Mouse (Mus musculus): Measurements from ENCODE around the gene Slc5a12.

The Slc5a12 gene

DNA sequence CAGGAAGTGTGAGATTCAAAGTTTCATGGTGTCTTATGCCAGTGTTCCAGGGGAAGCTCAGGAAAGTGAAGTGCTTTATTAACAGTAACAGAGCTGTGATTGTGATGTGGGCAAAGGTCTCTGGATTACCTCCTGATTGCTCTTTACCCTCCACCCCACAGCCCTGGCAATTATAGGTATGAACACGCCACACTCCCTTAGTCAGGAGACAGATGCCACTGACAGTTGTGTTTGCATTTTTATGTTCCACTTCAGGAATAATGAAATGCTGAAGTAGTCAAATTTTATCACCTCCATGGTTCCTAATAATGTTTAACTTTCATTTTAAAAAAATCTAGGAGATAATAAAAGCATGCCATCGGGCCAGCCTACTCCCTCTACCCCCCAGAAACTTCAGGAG lies at the start of gene Slc5a12:
Gene Slc5a12, plus strand, starts transcription at position 367 of the 400 bp plus-strand sequence.
- DNase-seq (ENCODE audit: low spot score in 2 of 2), result no peak

GRCm38 (mm10) chr2:110556098-110556497 lies 41.0 kb upstream of the Slc5a12 start:
- DNase-seq (ENCODE audit: low spot score in 2 of 2), result no peak

DNA sequence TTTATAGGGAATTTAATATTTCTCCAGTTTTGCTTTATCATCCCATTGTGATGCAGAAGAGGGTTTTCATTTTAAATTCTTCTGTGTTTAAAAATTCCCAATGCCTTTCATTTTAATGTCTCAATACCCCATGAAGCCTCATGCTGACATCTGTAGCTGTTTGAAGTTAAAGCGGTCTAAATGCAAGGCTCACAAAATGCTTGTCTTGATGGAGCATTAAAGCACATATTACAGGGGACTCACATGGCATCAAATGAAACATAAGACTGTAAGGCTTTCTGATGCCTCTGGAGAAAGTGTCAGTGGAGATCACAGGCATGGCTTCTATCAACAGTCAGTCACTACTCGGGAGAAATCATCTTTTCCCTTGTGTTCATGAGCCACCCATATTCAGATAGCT lies 34.5 kb upstream of the Slc5a12 start:
- no peak for DNase-seq (ENCODE audit: low spot score in 2 of 2)

DNA sequence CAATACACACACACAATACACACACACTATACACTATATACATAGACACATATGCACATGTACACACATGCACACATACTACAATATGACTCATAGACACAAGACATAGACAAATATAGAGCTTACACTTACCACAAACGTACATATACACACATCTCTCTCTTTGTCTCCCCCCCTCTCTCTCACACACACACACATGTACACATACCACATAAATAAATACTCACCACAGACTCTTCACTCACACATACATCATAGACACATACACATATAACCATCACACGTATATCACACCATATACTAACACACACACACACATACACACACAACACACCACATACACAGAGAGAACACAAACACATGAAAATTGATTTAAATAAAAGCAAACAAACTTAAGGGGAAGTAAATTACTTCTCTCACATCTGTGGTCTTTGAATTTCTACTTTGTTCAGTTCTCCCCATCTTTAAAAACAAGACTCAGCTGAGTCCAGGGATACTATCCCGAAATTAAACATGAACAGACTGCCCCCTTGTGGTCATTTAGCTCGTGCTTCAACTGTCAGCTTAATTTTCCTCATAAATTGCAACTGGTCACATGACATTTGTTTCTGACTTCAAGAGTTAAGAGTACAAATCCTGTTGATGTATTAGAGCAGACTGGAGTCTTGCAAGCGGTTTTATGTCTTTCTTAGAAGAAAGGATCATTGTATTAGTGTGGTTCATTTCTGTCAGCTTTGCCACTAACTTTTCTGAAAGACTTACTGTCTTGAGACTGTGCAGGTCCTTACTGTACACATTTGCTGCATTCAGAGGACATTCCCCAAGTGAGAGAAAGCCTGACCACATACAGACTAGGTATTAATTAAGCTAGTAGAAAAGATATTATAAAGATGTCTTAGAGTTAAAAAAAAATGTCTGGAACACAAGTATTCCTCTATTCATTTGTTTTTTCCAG lies 32.1 kb upstream of the Slc5a12 start:
- peak; percentile 10 to 11 for DNase-seq (ENCODE audit: low spot score in 2 of 2)

- no peak for DNase-seq (ENCODE audit: low spot score in 2 of 2)
Measured at GRCm38 (mm10) chr2:110586692-110587091, 10.4 kb upstream of the Slc5a12 start.

DNA sequence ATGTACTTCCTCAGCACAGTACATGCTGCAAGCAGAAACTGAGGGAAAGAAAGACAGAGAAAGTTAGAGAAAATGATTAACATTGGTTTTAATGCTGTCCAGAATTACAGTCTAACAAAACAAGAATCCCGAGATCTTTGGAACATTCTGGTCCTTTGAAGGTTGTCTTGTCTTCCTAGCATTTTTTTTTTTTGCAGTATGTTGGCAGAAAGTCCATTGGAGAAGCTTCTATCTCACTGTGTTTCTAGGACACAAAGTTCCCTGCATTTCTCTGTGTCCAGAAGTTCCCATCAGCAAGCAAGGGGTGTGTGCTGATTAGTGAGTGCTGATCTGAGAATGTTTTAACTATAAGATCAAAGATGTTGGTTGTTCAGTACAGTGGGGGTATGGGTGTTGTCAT lies 7.1 kb upstream of the Slc5a12 start:
- DNase-seq (ENCODE audit: low spot score in 2 of 2), result no peak

GRCm38 (mm10) chr2:110592276-110592675 lies 4.8 kb upstream of the Slc5a12 start:
- DNase-seq (ENCODE audit: low spot score in 2 of 2), result no peak

DNA sequence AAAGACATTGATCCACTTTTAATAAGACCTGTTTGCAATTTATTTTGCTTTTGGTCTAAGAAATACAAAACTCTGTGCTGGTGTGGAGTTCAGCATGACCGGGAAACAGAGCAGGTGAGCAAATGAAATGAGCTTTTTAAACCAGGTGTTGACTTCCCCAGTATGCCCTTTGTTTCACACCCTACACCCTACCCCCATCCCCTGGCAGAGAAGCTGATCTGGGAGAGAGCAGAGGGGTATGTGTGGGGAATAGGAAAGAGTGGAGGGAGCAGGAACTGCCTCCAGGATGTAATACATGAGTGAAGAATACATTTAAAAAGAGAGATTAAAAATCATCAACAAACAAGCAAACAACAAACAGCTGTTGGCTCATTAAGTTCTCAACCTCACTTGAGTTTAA lies 47.3 kb downstream of the Slc5a12 start:
- no peak for DNase-seq (ENCODE audit: low spot score in 2 of 2)

- DNase-seq (ENCODE audit: low spot score in 2 of 2), result no peak
Measured at GRCm38 (mm10) chr2:110644846-110645245, 47.7 kb downstream of the Slc5a12 start.

DNA sequence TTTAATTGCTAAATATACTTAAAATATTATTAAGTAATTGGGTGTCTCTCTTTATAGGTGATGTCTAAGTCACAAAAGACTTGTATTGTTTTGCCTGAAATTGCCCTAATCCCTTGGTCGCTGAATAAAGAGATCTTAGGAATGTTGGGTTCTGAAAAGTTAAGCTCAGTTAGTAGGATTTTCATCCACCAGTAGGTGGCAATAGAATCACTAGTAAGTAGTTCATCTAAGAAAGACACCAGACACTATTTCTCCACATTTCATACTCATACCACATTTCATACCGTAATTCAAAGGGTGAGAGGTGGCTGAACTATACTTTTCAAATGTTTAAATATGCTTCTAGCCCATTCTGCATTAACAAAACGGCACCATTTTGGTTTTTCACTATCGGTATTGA lies 66.2 kb downstream of the Slc5a12 start:
- DNase-seq (ENCODE audit: low spot score in 2 of 2), result no peak

- no peak for DNase-seq (ENCODE audit: low spot score in 2 of 2)
Measured at GRCm38 (mm10) chr2:110671071-110671624, 74.0 kb downstream of the Slc5a12 start.

Measured in urinary bladder, adult 18-20 months (tissue).